Mouse (Mus musculus) olfactory bulb, adult 2 months (tissue): Measurements from ENCODE around the gene Btbd17.

Experiments
- CTCF ChIP-seq: fragments of 200-500 bp; IDR thresholded peaks from 2 replicates; pipeline ENCODE4 v1.5.1; 2012; ENCODE audit warnings: low read depth, mild to moderate bottlenecking, low read length, moderate library complexity; ENCODE audit not compliant: insufficient read depth
- POLR2A ChIP-seq: fragments of 200-500 bp; IDR thresholded peaks from 2 replicates; pipeline ENCODE4 v1.6.1; 2012; ENCODE audit warnings: mild to moderate bottlenecking, low read depth, low read length, moderate library complexity; ENCODE audit not compliant: insufficient read depth

DNA sequence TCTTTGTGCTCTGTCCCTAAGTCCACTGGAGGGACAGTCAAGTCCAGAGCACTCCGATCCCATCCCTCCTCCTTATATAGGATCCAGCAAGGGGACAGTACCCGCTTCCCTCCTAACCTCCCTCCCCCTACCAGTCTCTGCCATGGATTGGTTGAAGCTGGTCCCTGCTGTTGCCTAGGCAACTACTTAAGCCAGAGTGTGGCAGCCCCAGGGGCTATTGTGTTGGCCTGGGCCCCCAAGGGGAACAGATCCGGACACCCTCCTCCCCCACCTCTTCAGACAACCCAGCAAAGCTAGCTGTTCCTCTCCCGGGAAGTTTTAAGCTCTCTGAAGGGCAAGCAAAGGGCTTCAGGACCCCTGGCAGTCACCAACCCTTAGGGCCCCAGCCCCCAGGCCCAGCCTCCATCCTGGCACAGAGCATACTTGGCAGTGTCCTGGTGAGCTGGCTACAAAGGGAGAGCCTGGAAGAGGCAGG, at the start of gene Btbd17:
- TF ChIP-seq CTCF = no peak
- TF ChIP-seq POLR2A = no peak
